Mouse (Mus musculus) ES-E14 (cell line): ENCODE measurements around the gene Herc2. TPM values are rescaled to one million over a fixed set of nuclear protein-coding genes. Genes with fewer than 3 reads are reported as not detected.

Experiments
- DNase-seq: peaks from one replicate; pipeline ENCODE4 v3.0.0-alpha.2; 2013; ENCODE audit warnings: low read depth, low spot score
- H3K27ac ChIP-seq: 2 replicates; pipeline ENCODE4 v1.5.1; 2012; ENCODE audit warnings: low read depth, mild to moderate bottlenecking, low read length, moderate library complexity, mixed read lengths; ENCODE audit not compliant: poor library complexity, insufficient read depth, severe bottlenecking
- H3K36me3 ChIP-seq: 2 replicates; pipeline ENCODE4 v1.6.1; 2012; ENCODE audit warnings: mild to moderate bottlenecking, low read length, moderate library complexity, mixed read lengths; ENCODE audit not compliant: control insufficient read depth, poor library complexity, insufficient read depth, severe bottlenecking
- H3K4me1 ChIP-seq, 2 experiments: fragments of 150-350 bp in 1 of 2; sonication (generic) in 1 of 2; 2 replicates each; pipeline ENCODE4 v1.6.1; 2012; ENCODE audit warnings: low read length in 2 of 2, mild to moderate bottlenecking in 1 of 2, mixed read lengths in 1 of 2; ENCODE audit not compliant: control insufficient read depth in 2 of 2, insufficient read depth in 2 of 2, poor library complexity in 1 of 2
- H3K4me3 ChIP-seq, 2 experiments: fragments of 150-350 bp in 1 of 2; sonication (generic) in 1 of 2; 2 replicates each; pipeline ENCODE4 v1.5.1; 2012; ENCODE audit warnings: low read length in 2 of 2, low read depth in 1 of 2, mild to moderate bottlenecking in 1 of 2, mixed read lengths in 1 of 2; ENCODE audit not compliant: insufficient read depth in 1 of 2, poor library complexity in 1 of 2, severe bottlenecking in 1 of 2
- H3K9ac ChIP-seq: 2 replicates; pipeline ENCODE4 v1.6.1; 2012; ENCODE audit warnings: low read depth, mild to moderate bottlenecking, low read length, mixed read lengths; ENCODE audit not compliant: poor library complexity, insufficient read depth, severe bottlenecking
- H3K9me3 ChIP-seq: fragments of 150-350 bp; sonication (generic); 2 replicates; pipeline ENCODE4 v1.6.1; 2012; ENCODE audit warnings: low read depth, mild to moderate bottlenecking, low read length; ENCODE audit not compliant: control insufficient read depth, insufficient read depth
- CHD2 ChIP-seq: IDR thresholded peaks from 2 replicates; pipeline ENCODE4 v1.6.1; 2014; ENCODE audit warnings: mild to moderate bottlenecking, low read depth, low read length, inconsistent platforms
- HCFC1 ChIP-seq: IDR thresholded peaks from 2 replicates; pipeline ENCODE4 v1.6.1; 2012; ENCODE audit warnings: low read length, inconsistent platforms, borderline replicate concordance; ENCODE audit not compliant: insufficient read depth
- MAFK ChIP-seq: IDR thresholded peaks from 2 replicates; pipeline ENCODE4 v1.6.1; 2014; ENCODE audit warnings: mild to moderate bottlenecking, low read depth, low read length, inconsistent platforms; ENCODE audit not compliant: insufficient read depth
- ZC3H11A ChIP-seq: IDR thresholded peaks from 2 replicates; pipeline ENCODE4 v1.6.1; 2012; ENCODE audit warnings: low read depth, mild to moderate bottlenecking, inconsistent platforms, low read length, borderline replicate concordance
- ZNF384 ChIP-seq: IDR thresholded peaks from 2 replicates; pipeline ENCODE4 v1.6.1; 2012; ENCODE audit warnings: low read depth, low read length, inconsistent platforms
- in situ Hi-C, 2 experiments: fragments of 600-800 bp; cut with MboI; formaldehyde crosslinking; loops; one replicate each; pipeline ENCODE4 v1.15.1; 2025; ENCODE audit warnings: low sequenced_read_pairs in 2 of 2, inconsistent platforms in 1 of 2; ENCODE audit not compliant: unreplicated experiment in 2 of 2
- total RNA-seq: library from RNA; depleted of rRNA; stranded (reverse); fragments of 300-350 nt; gene quantifications from 2 replicates; pipeline ENCODE4 v1.2.3, GENCODE M21; 2012

The Herc2 gene
- total RNA-seq, 1 experiment = 32.7 TPM

GRCm38 (mm10) chr7:56043577-56044266 is 6.3 kb upstream of the Herc2 start:
- Histone ChIP-seq H3K9me3 (no peaks in the 10 kb centered on the region), H3K4me1 (no peaks in the 10 kb centered on the region), H3K9ac (no peak overlapping the region), H3K36me3 (no peaks in the 10 kb centered on the region), H3K4me3 (no peak overlapping the region), H3K27ac (no peak overlapping the region)
- TF ChIP-seq CHD2 (no peak), HCFC1 (no peak)
- in situ Hi-C loops = no loop called here
- DNase-seq = no peak

- Histone ChIP-seq H3K4me1 (0 out of 4 replicates have a peak, but pooled peaks cover 1 to 2% of the 10 kb centered on the region in 2 experiments), H3K27ac (no peak overlapping the region), H3K36me3 (no peaks in the 10 kb centered on the region), H3K9ac (no peak overlapping the region), H3K9me3 (no peaks in the 10 kb centered on the region), H3K4me3 (no peak overlapping the region)
- in situ Hi-C loops = no loop called here
- TF ChIP-seq ZNF384 (no peak), HCFC1 (no peak), ZC3H11A (no peak), CHD2 (no peak), MAFK (no peak)
- no peak for DNase-seq
These were observed 5.7 kb upstream of the Herc2 start for GRCm38 (mm10) chr7:56044267-56044629.

DNA sequence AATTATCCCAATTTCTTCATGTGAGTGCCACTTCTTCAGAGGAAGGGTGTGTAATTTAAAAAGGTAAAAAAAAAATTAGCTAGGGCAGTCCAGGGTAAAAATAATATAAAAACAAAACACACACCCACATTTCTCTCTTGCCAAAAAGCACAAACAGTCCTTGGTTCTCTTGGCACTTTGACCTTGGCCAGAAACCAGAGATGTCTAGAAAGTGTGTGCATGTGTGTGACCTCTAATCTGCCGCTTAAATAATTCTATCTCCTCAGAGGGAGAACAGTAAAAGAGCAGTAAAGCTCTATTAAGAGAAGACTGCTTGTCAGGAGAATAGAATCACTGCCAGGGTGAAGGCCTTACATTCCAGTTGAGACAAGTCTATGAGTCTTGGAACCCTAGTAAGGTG is 2.8 kb upstream of the Herc2 start:
- Histone ChIP-seq H3K9me3 (no peaks in the 10 kb centered on the region), H3K27ac (no peak overlapping the region), H3K9ac (no peak overlapping the region), H3K36me3 (no peaks in the 10 kb centered on the region), H3K4me1 (peaks cover 4% of the 10 kb centered on the region in 2 experiments; a peak in 1 of 4 replicates), H3K4me3 (no peak overlapping the region)
- TF ChIP-seq ZNF384 = no peak
- no peak for TF ChIP-seq HCFC1
- no peak for TF ChIP-seq ZC3H11A
- TF ChIP-seq CHD2 = no peak
- no peak for TF ChIP-seq MAFK
- DNase-seq = no peak
- in situ Hi-C loops = no loop called here

DNA sequence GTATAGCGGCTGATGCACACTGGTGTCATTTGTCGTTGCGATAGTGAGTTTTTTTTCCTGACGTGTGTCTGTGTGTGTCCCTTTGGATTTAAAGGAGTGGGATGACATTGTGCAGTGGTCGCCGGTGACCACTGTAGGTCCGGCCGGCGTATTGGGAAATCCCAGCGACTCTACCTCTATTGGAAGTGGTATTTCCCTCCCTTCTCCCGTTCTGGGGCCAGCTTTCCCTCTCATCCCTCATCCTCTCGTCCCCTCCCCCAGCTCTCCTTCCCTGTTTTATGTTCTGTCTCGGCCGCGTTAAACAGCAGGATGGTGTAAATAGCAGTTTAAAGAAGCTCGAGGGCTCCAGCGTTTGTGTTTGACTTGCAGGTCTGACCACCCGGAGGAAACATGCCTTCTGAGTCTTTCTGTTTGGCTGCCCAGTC is 503 bp downstream of the Herc2 start:
- no peaks in the 10 kb centered on the region for H3K9me3 ChIP-seq
- peak overlapping the region; percentile 89 to 91 for H3K4me3 ChIP-seq
- H3K27ac ChIP-seq = no peak overlapping the region
- peak; percentile 12 for DNase-seq
- TF ChIP-seq HCFC1 = no peak
- no peak for TF ChIP-seq CHD2
- no peak for TF ChIP-seq ZNF384
- no peak for TF ChIP-seq MAFK
- no peak for TF ChIP-seq ZC3H11A
- H3K4me1 ChIP-seq = peaks cover 4% of the 10 kb centered on the region in 2 experiments; a peak in 1 of 4 replicates
- H3K36me3 ChIP-seq = no peaks in the 10 kb centered on the region; the same call in 1 of the 2 replicates
- in situ Hi-C loops = no loop called here
- H3K9ac ChIP-seq = peak overlapping the region; percentile 88

DNA sequence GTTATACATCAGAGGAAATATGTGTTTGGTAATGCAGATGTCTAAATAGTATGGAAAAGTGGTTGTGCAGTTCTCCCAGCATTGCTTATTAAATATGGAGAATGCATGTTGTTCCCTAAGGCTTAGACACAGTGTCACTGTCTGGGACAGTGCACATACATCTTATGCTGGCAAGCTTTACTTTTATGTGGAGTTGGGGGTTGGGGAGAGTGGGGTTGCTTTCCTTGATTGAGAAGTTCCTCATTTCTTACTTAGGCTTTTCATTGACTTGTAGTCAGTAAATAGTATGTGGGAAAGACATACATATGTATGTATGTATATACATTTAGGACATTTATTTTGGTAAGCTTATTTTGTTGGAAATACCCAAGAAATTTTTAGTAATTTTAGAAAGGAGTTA is 3.0 kb downstream of the Herc2 start:
- H3K4me1 ChIP-seq = peaks cover 4% of the 10 kb centered on the region in 2 experiments; a peak in 1 of 4 replicates
- H3K36me3 ChIP-seq = no peaks in the 10 kb centered on the region; the same call in 1 of the 2 replicates
- TF ChIP-seq CHD2 = no peak
- no peaks in the 10 kb centered on the region for H3K9me3 ChIP-seq
- DNase-seq = no peak
- in situ Hi-C loops = no loop called here
- no peak overlapping the region for H3K4me3 ChIP-seq
- no peak overlapping the region for H3K9ac ChIP-seq
- H3K27ac ChIP-seq = no peak overlapping the region
